Mouse (Mus musculus) limb, embryonic 11.5 days (tissue): ENCODE results near the gene Ptpn6. TPM values are rescaled to one million over a fixed set of nuclear protein-coding genes. Genes with fewer than 3 reads are reported as not detected.

Experiments used
- ATAC-seq: fragments of 200-750 bp; cut with Nextera tagmentation; 2 replicates; pipeline ENCODE4 v1.8.0; 2017; ENCODE audit warnings: low read depth; ENCODE audit not compliant: insufficient number of reproducible peaks, low FRiP score, low TSS enrichment
- DNase-seq: peaks from one replicate; pipeline ENCODE4 v3.0.0-alpha.2; 2015; ENCODE audit warnings: low spot score
- H3K27ac ChIP-seq: fragments of 300-500 bp; sonication (generic); replicated peaks from 2 replicates; pipeline ENCODE4 v1.5.1; 2014; ENCODE audit warnings: low read depth, mild to moderate bottlenecking, low read length
- H3K27me3 ChIP-seq: fragments of 300-500 bp; sonication (generic); 2 replicates; pipeline ENCODE4 v1.6.1; 2014; ENCODE audit warnings: mild to moderate bottlenecking, low read length, mixed read lengths; ENCODE audit not compliant: control insufficient read depth, insufficient read depth
- H3K36me3 ChIP-seq: fragments of 300-500 bp; sonication (generic); 2 replicates; pipeline ENCODE4 v1.6.1; 2014; ENCODE audit warnings: mild to moderate bottlenecking, low read length, moderate library complexity, mixed read lengths; ENCODE audit not compliant: control insufficient read depth, insufficient read depth
- H3K4me1 ChIP-seq: fragments of 300-500 bp; sonication (generic); 2 replicates; pipeline ENCODE4 v1.6.1; 2014; ENCODE audit warnings: low read length, mixed read lengths; ENCODE audit not compliant: control insufficient read depth, insufficient read depth
- H3K4me2 ChIP-seq: fragments of 300-500 bp; sonication (generic); 2 replicates; pipeline ENCODE4 v1.6.1; 2014; ENCODE audit warnings: low read depth, mild to moderate bottlenecking, moderate library complexity; ENCODE audit not compliant: severe bottlenecking
- H3K4me3 ChIP-seq: fragments of 300-500 bp; sonication (generic); 2 replicates; pipeline ENCODE4 v1.5.1; 2014; ENCODE audit warnings: low read depth, low read length
- H3K9ac ChIP-seq: fragments of 300-500 bp; sonication (generic); 2 replicates; pipeline ENCODE4 v1.6.1; 2014; ENCODE audit warnings: mild to moderate bottlenecking, low read length
- H3K9me3 ChIP-seq: fragments of 300-500 bp; sonication (generic); 2 replicates; pipeline ENCODE4 v1.6.1; 2016; ENCODE audit warnings: low read length; ENCODE audit not compliant: control insufficient read depth
- WGBS: fragments of 180-500 bp; shearing (Covaris S2); extraction: QIAGEN DNeasy Blood & Tissue Kit; methylation state at CpG from one replicate; pipeline ENCODE4 v1.1.7; 2014; 5-methylcytosine and 5-hydroxymethylcytosine counted together
- polyA plus RNA-seq: library from polyadenylated mRNA; unstranded; fragments of >200 nt; fragmentation: Nextera tagmentation; extraction: Ambion mirVana; gene quantifications from 2 replicates; pipeline ENCODE4 v1.2.1, GENCODE M21; 2014

Ptpn6 gene
- polyA plus RNA-seq, 1 experiment from 2014 or later, result 7.8 TPM

DNA sequence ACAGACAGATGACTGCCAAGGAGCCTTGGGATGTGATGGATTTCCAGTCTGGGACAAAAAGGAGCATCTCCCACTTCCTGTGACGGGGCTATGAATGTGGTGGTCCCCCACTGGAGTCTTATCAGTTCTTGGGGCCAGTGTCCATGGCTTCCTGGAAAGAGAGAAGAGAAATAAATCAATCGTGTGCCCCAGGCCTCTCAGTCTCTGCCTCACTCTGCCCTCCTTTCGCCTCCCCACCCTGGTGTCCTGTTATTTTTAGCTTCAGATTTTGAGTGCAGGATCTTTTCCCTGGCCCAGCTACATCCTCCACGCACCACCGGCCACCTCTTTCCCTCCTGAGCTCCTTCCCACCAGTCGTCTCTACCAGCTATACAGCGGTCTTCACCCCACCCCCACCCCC is 31.5 kb upstream of the Ptpn6 start:
- no peak for ATAC-seq
- DNase-seq, result no peak
- Histone ChIP-seq H3K36me3 (no peaks in the 10 kb centered on the region), H3K27me3 (peaks cover 25% of the 10 kb centered on the region), H3K9me3 (no peaks in the 10 kb centered on the region), H3K4me3 (peak overlapping the region; percentile 44), H3K4me1 (peaks cover 13% of the 10 kb centered on the region; the same call in 1 of the 2 replicates), H3K4me2 (peak overlapping the region; percentile 91), H3K9ac (peak overlapping the region; percentile 50; the same call in 1 of the 2 replicates), H3K27ac (no peak overlapping the region)
- WGBS, result 55% methylated on average over 7 of the region's 7 CpGs

DNA sequence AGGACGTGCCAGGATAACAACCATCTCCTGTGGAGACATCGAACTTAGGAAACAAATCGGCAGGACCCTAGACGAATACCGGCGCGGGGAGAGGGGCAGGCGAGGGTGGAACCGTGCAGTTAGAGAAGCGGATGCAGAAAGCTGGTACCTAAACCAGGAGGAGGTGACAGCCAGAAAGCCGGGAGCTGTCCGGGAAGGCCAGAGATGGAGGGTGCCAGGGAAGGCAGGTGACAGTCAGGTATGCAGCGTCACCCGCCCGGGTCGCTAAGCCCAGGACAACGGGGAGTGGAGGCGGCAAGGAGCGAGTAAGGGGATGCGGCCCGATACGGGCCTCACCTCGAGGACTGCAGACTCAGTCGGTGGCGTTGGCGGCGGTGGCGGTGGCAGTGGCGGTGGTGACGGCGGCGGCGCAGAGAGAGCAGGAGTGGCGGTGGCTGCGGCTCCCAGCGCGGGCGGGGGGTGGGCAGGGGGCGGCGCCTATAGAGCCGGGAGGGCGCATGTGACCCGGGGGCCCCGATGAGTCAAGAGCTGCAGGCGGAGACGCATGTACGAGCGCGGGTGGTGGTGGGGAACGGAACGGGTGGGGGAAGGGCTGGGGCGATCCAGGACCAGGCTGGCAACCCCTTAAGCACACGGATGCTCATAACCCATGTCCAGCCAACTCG is 30.7 kb upstream of the Ptpn6 start, which contains the start of gene Eno2:
Eno2 (minus strand) TSS at position 573 of the 665 bp plus-strand sequence.
- H3K9ac ChIP-seq, result peak within 1 kb of the TSS; percentile 50
- H3K4me2 ChIP-seq, result peak within 1 kb of the TSS; percentile 91
- peaks cover 13% of the 10 kb centered on the region; the same call in 1 of the 2 replicates for H3K4me1 ChIP-seq
- peak within 1 kb of the TSS; percentile 44 for H3K4me3 ChIP-seq
- 1% methylated on average over 54 of the region's 54 CpGs for WGBS
- H3K9me3 ChIP-seq, result no peaks in the 10 kb centered on the region
- no peaks in the 10 kb centered on the region for H3K36me3 ChIP-seq
- no peak within 1 kb of the TSS for H3K27ac ChIP-seq
- peak; percentile 73 for ATAC-seq
- DNase-seq, result peak; percentile 61
- peaks cover 25% of the 10 kb centered on the region for H3K27me3 ChIP-seq

DNA sequence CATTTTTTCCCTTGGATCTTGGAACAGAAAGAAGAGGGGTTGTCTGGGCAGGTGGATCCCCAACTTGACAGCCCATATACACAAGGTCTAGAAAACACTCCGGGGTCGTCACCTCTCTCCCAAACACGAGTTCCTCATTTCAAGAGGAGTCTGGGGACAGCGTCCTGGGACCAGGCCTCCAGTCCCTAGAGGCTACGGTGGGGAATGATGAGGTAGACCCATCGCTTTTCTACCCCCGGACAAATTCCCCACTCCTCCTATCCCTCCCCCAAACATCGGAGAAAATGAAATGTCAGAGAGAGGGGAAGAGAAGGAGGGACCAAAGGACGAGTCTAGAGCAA is 30.2 kb upstream of the Ptpn6 start:
- Histone ChIP-seq H3K9ac (no peak overlapping the region; the same call in 1 of the 2 replicates), H3K4me3 (peak overlapping the region; percentile 44), H3K4me1 (peaks cover 13% of the 10 kb centered on the region; the same call in 1 of the 2 replicates), H3K27ac (no peak overlapping the region), H3K27me3 (peaks cover 25% of the 10 kb centered on the region), H3K36me3 (no peaks in the 10 kb centered on the region), H3K4me2 (peak overlapping the region; percentile 91), H3K9me3 (no peaks in the 10 kb centered on the region)
- DNase-seq, result no peak
- 5% methylated on average over 9 of the region's 9 CpGs for WGBS
- ATAC-seq, result no peak

DNA sequence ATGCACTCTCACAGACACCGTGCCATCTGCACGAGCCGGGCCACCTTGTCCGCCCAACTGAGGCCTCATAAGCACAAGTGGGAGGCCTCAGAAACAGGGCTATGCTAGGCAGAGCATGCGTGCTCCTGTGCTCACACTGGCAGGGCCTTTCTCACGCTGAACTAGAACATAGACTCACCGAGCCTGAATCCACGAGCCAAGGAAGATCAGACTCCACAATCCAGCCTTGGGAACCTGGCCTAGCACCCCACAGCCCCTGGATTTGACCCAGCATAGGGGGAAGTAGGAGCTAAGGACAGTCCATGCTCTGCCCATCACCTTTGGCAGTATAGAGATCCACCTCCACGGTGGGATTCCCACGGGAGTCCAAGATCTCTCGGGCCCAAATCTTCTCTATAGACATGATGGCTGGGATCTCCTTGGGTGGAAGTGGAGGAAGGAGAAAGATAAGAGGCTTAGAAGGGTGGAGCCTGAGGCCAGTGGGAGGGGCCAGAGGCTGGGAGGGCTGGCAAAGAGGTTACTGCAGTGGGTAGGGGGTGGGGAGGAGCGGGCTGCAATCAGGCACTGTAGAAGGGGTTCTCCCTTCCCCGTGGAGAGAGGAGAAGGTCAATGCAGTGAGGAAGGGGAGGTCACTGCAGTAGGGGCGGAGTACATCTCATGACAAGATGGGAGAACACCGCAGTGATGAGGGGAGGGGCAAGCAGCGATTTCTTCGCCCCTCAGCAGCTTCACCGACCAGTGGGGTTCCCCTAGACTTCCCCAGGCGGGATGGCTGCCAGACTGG is 29.6 kb upstream of the Ptpn6 start:
- Histone ChIP-seq H3K36me3 (no peaks in the 10 kb centered on the region), H3K4me1 (peaks cover 13% of the 10 kb centered on the region; the same call in 1 of the 2 replicates), H3K9ac (no peak overlapping the region), H3K27me3 (peaks cover 25% of the 10 kb centered on the region), H3K4me3 (peak overlapping the region; percentile 44; the same call in 1 of the 2 replicates), H3K4me2 (peak overlapping the region; percentile 91), H3K9me3 (no peaks in the 10 kb centered on the region), H3K27ac (no peak overlapping the region)
- peak; percentile 33; the same call in 1 of the 2 replicates for ATAC-seq
- WGBS, result 25% methylated on average over 18 of the region's 19 CpGs
- DNase-seq, result no peak

DNA sequence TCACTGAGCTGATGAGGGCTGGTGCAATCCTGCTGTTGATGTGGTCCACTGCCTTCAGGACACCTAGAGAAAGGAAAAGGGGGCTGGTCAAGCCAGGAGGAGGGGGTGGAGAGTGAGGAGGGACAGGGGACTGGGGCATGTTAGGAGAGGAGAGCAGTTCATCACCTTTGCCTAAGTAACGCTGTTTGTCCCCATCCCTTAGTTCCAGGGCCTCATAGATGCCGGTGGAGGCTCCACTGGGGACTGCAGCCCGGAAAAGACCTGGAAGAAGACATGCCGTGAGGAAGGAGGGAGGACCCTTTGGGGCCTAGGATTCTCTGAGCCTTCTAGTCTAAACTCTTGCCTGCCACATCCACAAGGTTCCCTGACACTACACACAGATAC is 29.0 kb upstream of the Ptpn6 start:
- Histone ChIP-seq H3K36me3 (no peaks in the 10 kb centered on the region), H3K27ac (no peak overlapping the region), H3K4me1 (peaks cover 13% of the 10 kb centered on the region; the same call in 1 of the 2 replicates), H3K9ac (no peak overlapping the region), H3K4me2 (no peak overlapping the region), H3K9me3 (no peaks in the 10 kb centered on the region), H3K4me3 (no peak overlapping the region), H3K27me3 (peaks cover 25% of the 10 kb centered on the region)
- no peak for DNase-seq
- ATAC-seq, result no peak
- 35% methylated on average over 4 of the region's 4 CpGs for WGBS

DNA sequence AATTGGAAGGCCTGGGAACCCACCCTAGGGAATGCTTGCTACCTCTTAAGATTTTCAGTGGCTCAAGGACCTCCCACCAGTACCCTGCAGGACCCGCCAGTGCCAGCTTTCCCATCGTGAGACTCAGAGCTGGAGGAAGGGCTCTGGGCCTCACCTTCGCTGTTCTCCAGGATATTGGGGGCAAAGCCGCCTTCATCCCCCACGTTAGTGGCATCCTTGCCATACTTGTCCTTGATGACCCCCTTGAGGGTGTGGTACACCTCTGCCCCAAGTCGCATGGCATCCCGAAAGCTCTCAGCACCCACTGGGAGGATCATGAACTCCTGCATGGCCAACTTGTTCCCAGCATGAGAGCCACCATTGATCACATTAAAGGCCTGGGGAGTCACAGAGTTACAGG is 27.4 kb upstream of the Ptpn6 start:
- H3K4me3 ChIP-seq, result no peak overlapping the region
- no peak overlapping the region for H3K9ac ChIP-seq
- H3K36me3 ChIP-seq, result no peaks in the 10 kb centered on the region
- no peak overlapping the region for H3K27ac ChIP-seq
- peaks cover 25% of the 10 kb centered on the region for H3K27me3 ChIP-seq
- no peaks in the 10 kb centered on the region for H3K9me3 ChIP-seq
- H3K4me1 ChIP-seq, result peaks cover 13% of the 10 kb centered on the region; the same call in 1 of the 2 replicates
- WGBS, result 79% methylated on average over 7 of the region's 7 CpGs
- ATAC-seq, result no peak
- DNase-seq, result no peak
- H3K4me2 ChIP-seq, result no peak overlapping the region

DNA sequence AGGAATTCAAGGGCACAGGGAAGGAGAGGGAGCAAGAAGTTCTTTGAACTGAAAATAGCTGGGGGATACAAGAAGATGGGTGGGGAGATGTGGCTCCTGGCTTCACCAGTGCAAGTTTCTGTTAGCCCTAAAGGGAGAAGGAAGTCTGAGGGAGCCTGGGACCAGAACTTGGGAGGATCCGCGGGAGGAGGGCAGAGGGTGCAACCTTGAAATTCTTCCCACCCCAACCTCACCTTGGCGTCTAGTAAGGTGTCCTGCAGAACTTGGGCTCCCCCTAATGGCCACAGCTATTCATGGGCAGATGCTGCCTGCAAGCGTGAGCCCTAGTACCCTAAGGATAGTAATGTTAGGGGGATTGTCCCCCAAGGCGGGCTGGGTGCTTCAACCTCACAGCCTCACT is 20.7 kb upstream of the Ptpn6 start:
- ATAC-seq, result no peak
- Histone ChIP-seq H3K27me3 (no peaks in the 10 kb centered on the region), H3K4me1 (peaks cover 31% of the 10 kb centered on the region), H3K4me2 (no peak overlapping the region), H3K9me3 (no peaks in the 10 kb centered on the region), H3K36me3 (no peaks in the 10 kb centered on the region), H3K27ac (peak overlapping the region; percentile 24; the same call in 1 of the 2 replicates), H3K4me3 (no peak overlapping the region), H3K9ac (no peak overlapping the region)
- peak; percentile 89 for DNase-seq
- 2% methylated on average over 5 of the region's 5 CpGs for WGBS

DNA sequence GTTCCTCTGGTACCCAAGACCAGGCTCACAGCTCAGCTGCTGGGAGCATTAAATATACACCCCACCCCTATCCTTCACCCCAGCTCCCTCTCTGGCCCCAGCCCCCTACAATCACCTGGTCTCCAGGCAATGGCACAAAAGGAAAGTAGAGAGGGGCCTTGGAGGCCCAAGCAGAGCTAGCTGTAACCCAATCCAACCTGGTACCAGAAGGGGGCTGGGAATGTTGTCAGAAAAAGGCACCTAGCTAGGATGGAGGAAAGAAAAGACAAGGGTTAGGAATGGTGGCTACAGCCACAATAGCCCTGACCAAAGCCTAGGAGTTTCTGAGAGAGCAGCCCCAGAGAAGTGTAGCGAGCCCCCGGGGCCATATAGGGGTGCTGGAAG is 20.3 kb upstream of the Ptpn6 start:
- WGBS, result 52% methylated on average over 2 of the region's 2 CpGs

More for the DNA sequence above, 20.3 kb upstream of the Ptpn6 start:
- H3K4me2 ChIP-seq, result no peak overlapping the region
- no peak for ATAC-seq
- peak overlapping the region; percentile 24; the same call in 1 of the 2 replicates for H3K27ac ChIP-seq
- peaks cover 32% of the 10 kb centered on the region for H3K4me1 ChIP-seq
- H3K4me3 ChIP-seq, result no peak overlapping the region
- no peaks in the 10 kb centered on the region for H3K9me3 ChIP-seq
- no peak for DNase-seq
- no peaks in the 10 kb centered on the region for H3K27me3 ChIP-seq
- no peaks in the 10 kb centered on the region for H3K36me3 ChIP-seq
- no peak overlapping the region for H3K9ac ChIP-seq
